Mouse (Mus musculus): Measurements from ENCODE around the gene Rassf10. TPM values are rescaled to one million over a fixed set of nuclear protein-coding genes. Genes with fewer than 3 reads are reported as not detected.
"Not testable (repeated sequence)": the region's sequence is repeated elsewhere in the genome, so short reads cannot be mapped to it uniquely, and the experiment has no call there.

Gene Rassf10
- total and polyA plus RNA-seq, 2 experiments = under 0.01 to 0.05 TPM

DNA sequence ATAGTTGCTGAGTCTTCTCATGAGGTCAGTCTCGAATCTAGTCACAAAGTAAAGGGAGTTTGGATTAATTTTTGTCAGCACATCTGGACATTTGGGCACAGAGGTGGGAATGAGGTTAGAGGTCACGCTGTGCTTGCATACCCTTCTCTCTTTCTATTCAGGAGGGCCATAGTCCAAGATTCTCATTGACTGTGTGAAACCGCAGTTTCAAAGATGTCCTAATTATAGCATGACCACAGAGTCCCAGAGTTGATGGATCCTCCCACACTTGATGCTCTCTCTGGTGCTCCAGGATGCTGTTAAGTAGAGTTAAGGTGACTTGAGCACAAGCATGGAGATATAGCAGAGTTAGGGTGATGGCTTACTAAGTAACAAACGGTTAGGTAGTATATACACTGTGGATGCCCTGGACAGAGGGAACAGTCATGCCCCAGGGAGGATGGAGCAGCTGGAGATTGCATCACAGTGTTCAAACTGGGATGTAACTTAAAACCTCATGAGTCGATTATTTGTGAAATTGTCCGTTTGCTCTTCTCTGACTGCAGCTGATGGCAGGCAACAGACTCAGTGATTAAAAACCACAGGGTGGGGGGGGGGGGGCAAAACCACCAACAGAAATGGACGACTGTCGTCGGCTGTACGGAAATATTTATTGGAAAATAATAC is 36.0 kb upstream of the Rassf10 start:
- no peak for DNase-seq (ENCODE audit: extremely low read depth, low read depth, low spot score)
- Histone ChIP-seq H3K4me1 (ENCODE audit: control insufficient read depth, insufficient read depth, low read length) (no peaks in the 10 kb centered on the region), H3K4me3 (ENCODE audit: insufficient read depth, low read depth, low read length) (no peak overlapping the region), H3K9ac (ENCODE audit: low read depth, low read length) (no peak overlapping the region), H3K27me3 (ENCODE audit: control insufficient read depth, insufficient read depth, low read length) (no peaks in the 10 kb centered on the region), H3K27ac (replicated peaks; ENCODE audit: insufficient read depth, low read depth, low read length) (no peak overlapping the region), H3K79me2 (ENCODE audit: control insufficient read depth, insufficient read depth, low read length) (no peaks in the 10 kb centered on the region), H3K36me3 (ENCODE audit: control insufficient read depth, insufficient read depth, low read length) (no peaks in the 10 kb centered on the region)
- WGBS = 35% methylated on average over 10 of the region's 10 CpGs
- TF ChIP-seq CTCF (IDR thresholded peaks at IDR 0.05; ENCODE audit: low read depth, low read length) (no peak), POLR2A (IDR thresholded peaks at IDR 0.05; ENCODE audit: extremely low read depth, insufficient read depth, low read length) (no peak)

DNA sequence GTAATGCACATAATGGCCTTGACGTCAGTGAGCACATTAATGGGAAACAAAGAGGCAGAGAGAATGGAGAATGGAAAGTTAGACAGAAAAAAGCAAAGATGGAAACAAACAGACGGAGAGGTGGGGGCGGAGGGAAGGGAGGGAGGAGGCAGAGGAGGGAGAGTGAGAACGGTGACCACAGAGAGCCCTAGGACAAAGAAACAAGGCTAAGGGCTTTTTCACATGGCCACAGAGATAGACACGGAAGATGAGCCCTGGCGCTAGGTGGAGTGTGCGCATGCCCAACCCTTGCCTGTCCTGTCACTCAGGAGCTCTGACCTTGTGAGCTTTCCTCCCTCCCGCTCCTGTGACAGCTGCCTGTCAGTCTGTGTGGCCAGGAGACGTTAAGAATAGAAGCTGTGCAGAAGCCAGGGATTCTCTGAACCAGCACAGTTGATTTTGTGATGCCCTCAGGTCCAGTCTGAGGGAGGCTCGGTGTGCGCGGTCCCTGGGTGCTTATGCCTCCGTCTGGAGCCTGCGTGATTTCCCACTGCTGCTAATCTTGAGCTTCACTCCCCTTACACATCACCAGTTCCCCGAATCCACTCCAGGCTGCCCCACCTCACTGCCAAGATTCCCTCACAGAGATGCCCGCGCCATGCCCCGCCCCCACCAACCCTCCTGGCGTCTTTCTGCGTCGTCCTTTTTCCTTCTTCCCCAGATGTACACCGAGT is 35.3 kb upstream of the Rassf10 start:
- DNase-seq (ENCODE audit: extremely low read depth, low read depth, low spot score) = no peak
- WGBS = 46% methylated on average over 22 of the region's 22 CpGs
- Histone ChIP-seq H3K36me3 (ENCODE audit: control insufficient read depth, insufficient read depth, low read length) (no peaks in the 10 kb centered on the region), H3K4me3 (ENCODE audit: insufficient read depth, low read depth, low read length) (no peak overlapping the region), H3K27me3 (ENCODE audit: control insufficient read depth, insufficient read depth, low read length) (no peaks in the 10 kb centered on the region), H3K27ac (replicated peaks; ENCODE audit: insufficient read depth, low read depth, low read length) (no peak overlapping the region), H3K79me2 (ENCODE audit: control insufficient read depth, insufficient read depth, low read length) (no peaks in the 10 kb centered on the region), H3K9ac (ENCODE audit: low read depth, low read length) (no peak overlapping the region), H3K4me1 (ENCODE audit: control insufficient read depth, insufficient read depth, low read length) (no peaks in the 10 kb centered on the region)
- TF ChIP-seq POLR2A (IDR thresholded peaks at IDR 0.05; ENCODE audit: extremely low read depth, insufficient read depth, low read length) (no peak), CTCF (IDR thresholded peaks at IDR 0.05; ENCODE audit: low read depth, low read length) (no peak)

DNA sequence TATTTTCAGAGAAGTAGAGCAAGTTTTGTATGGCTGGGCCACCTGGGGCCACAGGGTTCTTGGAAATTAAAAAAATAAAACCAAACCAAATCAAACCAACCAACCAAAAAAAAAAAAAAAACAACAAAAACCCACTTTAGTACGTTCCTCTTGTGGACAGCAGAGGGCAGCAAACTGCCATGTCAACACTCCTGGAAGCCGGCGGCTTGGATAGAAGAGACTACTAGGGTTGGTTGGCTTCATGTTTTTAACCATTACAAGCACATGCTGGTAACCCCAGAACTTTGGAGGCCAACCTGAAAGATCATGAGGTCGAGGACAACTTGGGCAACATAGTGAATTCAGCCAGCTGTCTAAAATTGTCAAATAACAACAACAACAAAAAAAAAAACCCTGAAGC is 33.9 kb upstream of the Rassf10 start:
- no peaks in the 10 kb centered on the region for H3K27me3 ChIP-seq (ENCODE audit: control insufficient read depth, insufficient read depth, low read length)
- DNase-seq (ENCODE audit: extremely low read depth, low read depth, low spot score) = peak; percentile 54
- H3K79me2 ChIP-seq (ENCODE audit: control insufficient read depth, insufficient read depth, low read length) = no peaks in the 10 kb centered on the region
- no peaks in the 10 kb centered on the region for H3K36me3 ChIP-seq (ENCODE audit: control insufficient read depth, insufficient read depth, low read length)
- H3K4me3 ChIP-seq (ENCODE audit: insufficient read depth, low read depth, low read length) = no peak overlapping the region
- no peak for TF ChIP-seq POLR2A (IDR thresholded peaks at IDR 0.05; ENCODE audit: extremely low read depth, insufficient read depth, low read length)
- peak; percentile 72 for TF ChIP-seq CTCF (IDR thresholded peaks at IDR 0.05; ENCODE audit: low read depth, low read length)
- under 1% methylated on average over 4 of the region's 4 CpGs for whole genome bisulfite sequencing
- H3K27ac ChIP-seq (replicated peaks; ENCODE audit: insufficient read depth, low read depth, low read length) = no peak overlapping the region
- H3K4me1 ChIP-seq (ENCODE audit: control insufficient read depth, insufficient read depth, low read length) = no peaks in the 10 kb centered on the region
- H3K9ac ChIP-seq (ENCODE audit: low read depth, low read length) = no peak overlapping the region

DNA sequence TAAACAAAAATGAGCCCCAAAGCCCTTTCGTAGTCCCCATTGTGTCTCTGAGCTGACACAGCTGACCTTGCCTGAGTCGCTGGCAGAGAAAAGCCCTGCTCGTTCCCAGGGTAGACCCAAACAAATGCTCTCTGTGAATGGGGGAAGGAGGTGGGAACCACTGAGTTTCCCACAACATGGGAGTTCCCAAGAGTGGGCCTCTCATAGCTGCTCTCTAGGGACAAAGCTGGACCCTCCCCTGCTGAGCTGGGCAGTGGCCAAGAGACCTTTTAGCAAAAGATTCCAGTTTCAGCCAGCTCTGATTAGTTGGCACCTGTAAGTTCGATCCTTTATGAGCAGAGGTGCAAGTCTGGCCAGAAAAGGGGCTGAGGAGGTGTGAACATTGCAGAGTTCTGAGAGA is 31.0 kb upstream of the Rassf10 start:
- DNase-seq (ENCODE audit: extremely low read depth, low read depth, low spot score) = no peak
- Histone ChIP-seq H3K36me3 (ENCODE audit: control insufficient read depth, insufficient read depth, low read length) (no peaks in the 10 kb centered on the region), H3K27ac (replicated peaks; ENCODE audit: insufficient read depth, low read depth, low read length) (no peak overlapping the region), H3K79me2 (ENCODE audit: control insufficient read depth, insufficient read depth, low read length) (no peaks in the 10 kb centered on the region), H3K27me3 (ENCODE audit: control insufficient read depth, insufficient read depth, low read length) (no peaks in the 10 kb centered on the region), H3K4me1 (ENCODE audit: control insufficient read depth, insufficient read depth, low read length) (no peaks in the 10 kb centered on the region), H3K9ac (ENCODE audit: low read depth, low read length) (no peak overlapping the region), H3K4me3 (ENCODE audit: insufficient read depth, low read depth, low read length) (no peak overlapping the region)
- TF ChIP-seq CTCF (IDR thresholded peaks at IDR 0.05; ENCODE audit: low read depth, low read length) (no peak), POLR2A (IDR thresholded peaks at IDR 0.05; ENCODE audit: extremely low read depth, insufficient read depth, low read length) (no peak)
- WGBS = 49% methylated on average over 4 of the region's 4 CpGs

DNA sequence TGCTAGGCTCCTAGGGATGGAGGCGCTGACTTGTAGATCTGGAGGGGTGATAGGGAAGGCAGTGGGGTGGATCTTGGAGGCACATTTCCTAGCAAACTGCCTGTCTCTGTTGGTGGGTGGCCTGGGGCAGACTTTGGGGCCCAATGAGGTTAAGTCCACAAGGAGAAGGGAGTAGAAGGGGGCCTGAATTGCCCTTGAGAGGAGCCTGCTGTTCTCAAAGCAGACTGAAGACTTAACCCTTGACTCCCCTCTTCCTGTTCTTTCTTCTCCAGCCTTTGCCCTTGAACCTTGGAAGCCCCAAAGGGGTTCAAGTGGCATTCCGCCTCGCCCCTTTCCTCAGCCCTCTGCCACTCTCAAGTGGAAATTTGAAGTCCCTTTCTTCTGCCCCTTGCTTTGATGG is 30.1 kb upstream of the Rassf10 start:
- 82% methylated on average over 3 of the region's 3 CpGs for WGBS
- no peaks in the 10 kb centered on the region for H3K36me3 ChIP-seq (ENCODE audit: control insufficient read depth, insufficient read depth, low read length)

DNA sequence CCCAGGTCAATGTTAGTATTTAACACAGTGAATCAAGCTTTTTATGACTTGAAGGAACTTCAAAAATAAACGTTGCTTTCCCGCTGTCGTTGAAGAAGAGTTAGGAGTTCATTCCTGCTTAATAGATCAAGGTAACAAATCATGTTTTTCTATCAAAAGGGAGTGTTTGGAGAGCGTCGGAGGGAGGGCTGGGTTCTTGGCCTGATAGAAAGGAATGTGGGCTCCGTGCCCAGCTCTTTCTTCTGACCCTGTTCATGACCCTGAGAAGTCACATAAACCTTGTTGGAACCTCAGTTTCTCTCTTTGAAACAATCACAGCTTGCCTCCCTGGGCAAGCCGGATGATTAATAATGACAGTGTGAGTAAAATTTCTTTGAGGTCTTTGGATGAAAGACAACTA is 23.1 kb upstream of the Rassf10 start:
- Histone ChIP-seq H3K9ac (ENCODE audit: low read depth, low read length) (no peak overlapping the region), H3K27ac (replicated peaks; ENCODE audit: insufficient read depth, low read depth, low read length) (no peak overlapping the region), H3K79me2 (ENCODE audit: control insufficient read depth, insufficient read depth, low read length) (no peaks in the 10 kb centered on the region), H3K4me1 (ENCODE audit: control insufficient read depth, insufficient read depth, low read length) (no peaks in the 10 kb centered on the region), H3K4me3 (ENCODE audit: insufficient read depth, low read depth, low read length) (no peak overlapping the region), H3K36me3 (ENCODE audit: control insufficient read depth, insufficient read depth, low read length) (no peaks in the 10 kb centered on the region), H3K27me3 (ENCODE audit: control insufficient read depth, insufficient read depth, low read length) (no peaks in the 10 kb centered on the region)
- DNase-seq (ENCODE audit: extremely low read depth, low read depth, low spot score) = no peak
- TF ChIP-seq CTCF (IDR thresholded peaks at IDR 0.05; ENCODE audit: low read depth, low read length) = no peak
- TF ChIP-seq POLR2A (IDR thresholded peaks at IDR 0.05; ENCODE audit: extremely low read depth, insufficient read depth, low read length) = no peak
- WGBS = 28% methylated on average over 7 of the region's 7 CpGs

More for the DNA sequence above, 30.1 kb upstream of the Rassf10 start:
- Histone ChIP-seq H3K9ac (ENCODE audit: low read depth, low read length) (no peak overlapping the region), H3K27ac (replicated peaks; ENCODE audit: insufficient read depth, low read depth, low read length) (no peak overlapping the region), H3K27me3 (ENCODE audit: control insufficient read depth, insufficient read depth, low read length) (no peaks in the 10 kb centered on the region), H3K79me2 (ENCODE audit: control insufficient read depth, insufficient read depth, low read length) (no peaks in the 10 kb centered on the region), H3K4me3 (ENCODE audit: insufficient read depth, low read depth, low read length) (no peak overlapping the region), H3K4me1 (ENCODE audit: control insufficient read depth, insufficient read depth, low read length) (no peaks in the 10 kb centered on the region)
- DNase-seq (ENCODE audit: extremely low read depth, low read depth, low spot score) = no peak
- TF ChIP-seq POLR2A (IDR thresholded peaks at IDR 0.05; ENCODE audit: extremely low read depth, insufficient read depth, low read length) (no peak), CTCF (IDR thresholded peaks at IDR 0.05; ENCODE audit: low read depth, low read length) (no peak)

DNA sequence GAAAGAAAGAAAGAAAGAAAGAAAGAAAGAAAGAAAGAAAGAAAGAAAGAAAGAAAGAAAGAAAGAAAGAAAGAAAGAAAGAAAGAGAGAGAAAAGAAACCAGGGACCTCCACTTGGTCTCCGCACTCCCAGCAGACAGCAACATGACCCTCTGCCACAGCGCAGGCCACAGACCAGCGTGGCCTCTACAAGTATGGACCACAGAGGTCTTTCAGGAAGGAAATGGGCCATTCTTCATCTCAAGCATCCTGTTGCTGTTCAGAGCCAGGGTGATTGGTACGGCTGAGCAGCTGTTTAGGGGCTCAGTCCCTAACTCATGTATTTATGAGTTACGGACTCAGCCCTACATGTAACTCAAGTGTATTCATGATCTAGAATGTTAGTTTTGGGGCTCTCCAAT is 17.9 kb upstream of the Rassf10 start:
- not testable (repeated sequence) for H3K4me3 ChIP-seq (ENCODE audit: insufficient read depth, low read depth, low read length); H3K9ac ChIP-seq (ENCODE audit: low read depth, low read length); H3K27me3 ChIP-seq (ENCODE audit: control insufficient read depth, insufficient read depth, low read length); H3K36me3 ChIP-seq (ENCODE audit: control insufficient read depth, insufficient read depth, low read length); DNase-seq (ENCODE audit: extremely low read depth, low read depth, low spot score); H3K27ac ChIP-seq (replicated peaks; ENCODE audit: insufficient read depth, low read depth, low read length); H3K79me2 ChIP-seq (ENCODE audit: control insufficient read depth, insufficient read depth, low read length); H3K4me1 ChIP-seq (ENCODE audit: control insufficient read depth, insufficient read depth, low read length)
- WGBS = 82% methylated on average over 5 of the region's 5 CpGs
